Mouse (Mus musculus) spleen, adult 12 weeks (tissue): ENCODE data around the gene Cops4.

ENCODE experiments used
- DNase-seq: peaks from one replicate; pipeline ENCODE4 v3.0.0; 2022; ENCODE audit warnings: low spot score

Gene Cops4

DNA sequence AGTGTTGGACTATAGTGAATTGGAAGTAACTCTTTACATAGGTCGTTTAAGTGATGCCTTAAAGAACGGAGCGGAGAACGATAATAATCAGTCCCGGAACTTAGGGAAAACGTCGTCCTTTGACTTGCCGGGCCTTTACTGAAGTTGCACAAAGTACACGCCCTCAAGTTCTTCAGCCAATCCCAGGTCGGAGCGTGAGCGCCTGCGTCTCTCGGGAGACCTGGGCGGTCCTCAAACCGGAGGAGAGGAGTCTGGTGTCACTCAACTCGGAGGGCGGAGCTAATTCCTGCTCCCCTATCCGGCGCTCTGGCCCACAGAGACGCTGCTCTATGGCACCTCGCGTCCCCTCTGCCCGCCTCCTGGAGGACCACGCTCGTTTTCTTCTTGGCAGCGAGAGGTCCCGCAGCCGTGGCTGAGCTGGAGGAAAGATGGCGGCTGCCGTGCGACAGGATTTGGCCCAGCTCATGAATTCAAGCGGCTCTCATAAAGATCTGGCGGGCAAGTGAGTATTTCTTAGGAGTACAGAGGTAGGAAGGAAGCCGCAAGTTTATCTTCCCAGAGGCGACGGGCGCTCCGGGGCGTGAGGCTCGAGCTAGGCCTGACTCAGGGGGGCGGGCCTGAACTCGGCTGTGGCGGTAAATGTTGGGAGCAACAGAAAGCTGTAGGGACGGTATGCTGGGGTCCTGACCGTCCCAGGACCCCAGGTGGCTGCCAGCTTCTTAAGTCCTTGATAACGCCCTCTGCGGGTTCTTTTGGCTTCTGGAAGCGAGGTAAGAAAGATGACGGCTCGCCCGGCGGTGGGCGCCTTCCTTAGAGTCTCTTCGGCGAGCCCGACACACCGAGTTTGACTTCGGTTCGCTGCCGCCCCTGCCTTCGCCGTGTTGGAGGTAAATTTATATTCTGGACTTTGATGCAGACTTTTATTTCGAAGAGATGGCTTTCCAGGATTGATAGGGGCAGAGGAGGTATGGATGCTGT is at the start of gene Cops4:
Gene Cops4 (plus strand): TSS at position 261 of the 978 bp plus-strand sequence.
- DNase-seq: peak; percentile 96

- DNase-seq: no peak
These were observed 41.8 kb upstream of the Cops4 start for GRCm38 (mm10) chr5:100476328-100476727.

GRCm38 (mm10) chr5:100477604-100478003 is 40.5 kb upstream of the Cops4 start:
- DNase-seq: no peak

DNA sequence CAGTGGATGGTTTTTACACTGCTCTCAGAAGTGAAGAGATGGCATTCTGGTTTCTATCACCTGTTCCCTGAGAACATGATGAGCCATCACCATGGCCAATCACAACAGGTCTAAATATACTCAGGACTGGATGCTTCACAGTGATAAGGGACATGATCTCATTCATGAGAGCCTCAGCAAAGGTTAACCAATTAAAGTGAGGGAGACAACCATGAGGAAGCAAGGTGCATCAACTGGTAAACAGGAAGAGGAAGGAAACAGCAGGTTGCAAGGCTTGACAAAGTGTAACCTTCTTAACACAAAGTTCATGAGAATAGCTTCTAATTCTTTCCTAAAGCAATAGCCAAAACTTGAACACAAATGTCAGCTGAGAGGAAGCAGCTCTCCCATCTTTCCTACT is 34.5 kb upstream of the Cops4 start:
- no peak for DNase-seq

DNA sequence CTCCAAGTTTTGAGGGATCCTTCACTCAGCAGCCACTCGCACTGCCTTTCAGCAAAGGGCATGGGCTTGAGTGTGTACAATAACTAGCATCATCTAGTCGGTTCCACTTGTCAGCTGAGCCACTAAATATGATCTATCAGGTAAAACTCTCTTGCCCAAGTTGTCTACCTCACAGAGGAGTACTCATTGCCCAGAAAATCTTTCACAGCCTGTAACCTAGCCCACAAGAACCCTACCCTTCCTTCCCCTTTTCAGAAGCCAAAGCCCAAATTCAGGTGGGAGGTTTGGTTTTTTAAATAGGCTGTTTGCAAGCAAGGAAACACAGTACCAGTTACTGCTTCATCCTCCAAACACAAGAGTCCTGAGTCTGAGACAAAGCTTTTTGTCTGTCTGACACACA is 31.0 kb upstream of the Cops4 start:
- no peak for DNase-seq

DNA sequence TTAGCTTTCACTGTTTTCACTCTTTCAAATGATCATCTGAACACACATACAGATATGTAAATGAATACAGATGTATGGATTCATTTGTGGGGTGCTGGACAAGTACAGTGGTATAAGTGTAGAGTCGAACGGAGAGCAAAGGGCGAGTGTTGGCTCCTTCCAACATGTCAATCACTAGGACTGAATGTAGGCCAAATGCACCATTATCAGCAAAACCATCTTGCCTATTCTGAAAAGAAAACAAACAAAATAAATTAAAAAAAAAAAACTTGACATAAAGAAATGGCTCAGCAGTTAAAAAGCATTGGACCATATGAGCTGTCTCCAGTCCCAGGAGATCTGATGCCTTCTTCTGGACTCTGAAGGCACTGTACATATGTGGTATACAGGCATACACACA is 29.9 kb upstream of the Cops4 start:
- no peak for DNase-seq

DNA sequence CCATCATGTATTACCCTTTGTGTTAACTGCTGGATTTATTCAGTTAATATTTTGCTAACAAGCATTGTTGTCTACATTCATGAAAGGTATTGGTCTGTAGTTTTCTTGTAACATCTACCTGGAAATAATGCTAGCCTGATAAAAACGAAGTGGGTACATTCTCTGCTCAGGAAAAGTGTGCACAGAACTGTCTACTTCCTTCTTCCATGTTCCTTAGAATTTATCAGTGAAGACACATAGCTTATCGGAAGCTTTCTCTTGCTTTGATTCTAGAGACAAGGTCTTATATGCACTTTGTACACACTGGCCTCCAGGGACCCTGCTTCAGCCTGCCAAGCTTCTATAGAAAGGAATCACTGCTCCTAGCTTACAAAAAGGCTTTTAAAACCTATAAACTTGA is 28.8 kb upstream of the Cops4 start:
- DNase-seq: no peak

DNA sequence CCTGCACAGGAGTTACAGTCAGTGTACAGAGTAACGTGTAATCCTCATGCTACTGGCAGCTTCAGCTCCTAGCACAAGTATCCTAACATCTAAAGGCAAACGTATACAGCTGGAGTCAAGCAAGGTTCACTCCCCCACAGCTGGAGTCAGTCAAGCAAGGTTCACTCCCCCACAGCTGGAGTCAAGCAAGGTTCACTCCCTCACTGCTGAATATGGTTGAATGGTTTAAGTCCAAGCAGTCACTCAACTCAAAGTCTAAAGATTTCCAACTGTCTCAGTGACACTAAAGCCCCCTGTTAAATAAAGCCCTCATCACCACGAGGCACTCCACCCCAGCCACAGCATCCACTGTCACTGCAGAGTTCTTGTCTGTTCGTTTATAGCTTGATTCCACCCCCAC is 26.4 kb upstream of the Cops4 start:
- no peak for DNase-seq

DNA sequence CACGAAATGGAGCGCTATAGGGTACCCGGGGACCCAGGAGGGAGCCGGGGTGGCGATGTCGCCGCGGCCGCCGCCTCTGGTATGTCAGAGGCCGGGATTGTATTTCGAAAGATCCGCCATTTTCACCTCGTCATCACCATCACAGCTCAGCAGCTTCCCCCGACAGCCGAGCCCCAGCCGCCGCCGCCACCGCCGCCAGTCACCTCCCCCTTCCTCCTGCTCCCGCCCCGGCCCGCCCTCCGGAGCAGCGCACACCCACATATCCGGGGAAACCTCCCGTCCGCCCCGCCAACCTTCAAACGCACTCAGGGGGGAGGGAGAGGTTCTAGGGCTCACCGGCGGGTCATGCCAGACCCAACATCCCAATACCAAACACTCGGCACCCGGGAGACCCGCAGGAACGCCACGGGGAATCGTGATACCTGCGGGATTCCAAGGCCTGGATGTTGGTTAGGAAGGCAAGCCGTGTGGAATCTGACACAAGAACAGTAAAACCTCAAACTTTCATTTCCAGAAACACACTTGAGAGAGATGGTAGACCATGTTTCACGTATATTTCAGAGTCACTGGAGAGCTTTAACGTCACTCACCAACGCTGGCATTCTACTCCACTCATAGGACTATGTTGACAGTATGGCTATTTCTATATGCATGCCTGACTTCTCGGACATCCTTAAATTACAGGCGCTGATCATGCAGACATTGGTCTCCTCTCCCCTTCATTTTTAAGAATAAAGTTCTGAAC is 19.5 kb upstream of the Cops4 start:
- peak; percentile 74 for DNase-seq

DNA sequence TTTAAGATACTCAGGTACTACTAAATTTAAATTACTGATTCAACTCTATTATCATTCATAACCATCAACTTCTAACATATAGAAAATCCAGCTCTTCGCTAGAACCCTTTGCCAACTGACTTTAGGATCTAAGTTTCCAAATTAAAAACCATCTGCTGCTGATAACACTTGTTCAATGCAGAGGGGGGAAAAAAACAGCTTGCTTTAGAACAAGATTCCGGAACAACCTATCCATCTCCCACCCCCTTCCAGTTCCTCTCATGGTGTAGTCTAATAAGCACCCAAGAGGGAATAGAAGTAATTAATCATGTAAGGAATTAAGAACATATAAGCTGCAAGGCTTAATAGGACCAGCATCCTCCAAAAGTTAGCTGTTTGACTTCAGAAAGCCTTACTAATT is 18.9 kb upstream of the Cops4 start:
- no peak for DNase-seq

DNA sequence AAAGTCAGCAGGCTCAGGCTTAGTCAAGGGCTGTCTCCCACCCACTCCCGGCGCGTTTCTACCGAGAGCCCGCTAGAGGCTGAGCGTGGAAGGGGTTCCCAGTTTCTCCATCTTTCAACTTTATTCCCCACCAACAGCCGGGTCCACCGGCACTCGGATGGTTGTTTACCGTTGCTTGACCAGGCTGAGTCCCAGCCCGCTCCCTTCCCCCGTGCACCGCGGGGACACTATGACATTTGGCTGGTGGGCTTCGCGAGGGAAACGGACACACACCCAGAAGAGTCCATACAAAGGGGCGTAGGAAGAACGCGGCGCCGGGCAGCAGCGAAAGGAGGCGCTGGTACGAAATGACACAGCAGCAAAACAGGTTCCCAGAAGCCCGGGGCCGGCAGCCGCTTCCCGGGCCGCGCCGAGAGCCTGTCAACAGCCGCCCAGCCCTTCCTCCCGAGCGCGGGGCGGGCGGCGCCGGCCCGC is 18.2 kb upstream of the Cops4 start:
- DNase-seq: peak; percentile 49

DNA sequence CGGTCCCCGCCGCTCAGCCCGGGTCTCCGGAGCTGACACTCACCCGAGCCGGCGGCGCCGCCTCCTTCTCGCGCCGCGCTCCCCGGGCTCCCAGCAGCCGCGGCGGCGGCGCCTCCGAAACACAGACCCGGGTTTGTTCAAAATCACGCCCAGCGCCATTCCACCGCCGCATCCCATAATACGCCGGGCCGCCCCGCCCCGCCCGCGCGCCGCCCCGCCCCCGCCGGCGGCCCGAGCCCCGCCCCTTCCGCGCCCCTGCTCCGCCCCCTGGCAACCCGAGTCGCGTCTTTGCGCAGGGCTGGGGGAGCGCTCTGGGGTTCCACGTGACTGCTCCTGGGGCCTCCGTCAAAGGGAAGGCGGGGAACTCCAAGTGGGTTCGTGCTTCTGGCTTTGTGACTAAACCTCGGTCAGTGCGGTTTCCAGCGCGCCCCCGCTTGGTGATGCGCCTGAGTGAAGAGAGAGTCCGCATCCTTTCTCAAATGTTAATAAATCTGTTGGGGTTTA is 17.6 kb upstream of the Cops4 start, which contains the start of gene Lin54:
Gene Lin54 (minus strand): TSS at position 182 of the 504 bp plus-strand sequence.
- DNase-seq: peak; percentile 76

- DNase-seq: no peak
These were observed 16.8 kb upstream of the Cops4 start for GRCm38 (mm10) chr5:100501267-100501666.

GRCm38 (mm10) chr5:100509247-100509646 is 8.9 kb upstream of the Cops4 start:
- no peak for DNase-seq

- no peak for DNase-seq
These were observed 5.5 kb upstream of the Cops4 start for GRCm38 (mm10) chr5:100512576-100512975.

DNA sequence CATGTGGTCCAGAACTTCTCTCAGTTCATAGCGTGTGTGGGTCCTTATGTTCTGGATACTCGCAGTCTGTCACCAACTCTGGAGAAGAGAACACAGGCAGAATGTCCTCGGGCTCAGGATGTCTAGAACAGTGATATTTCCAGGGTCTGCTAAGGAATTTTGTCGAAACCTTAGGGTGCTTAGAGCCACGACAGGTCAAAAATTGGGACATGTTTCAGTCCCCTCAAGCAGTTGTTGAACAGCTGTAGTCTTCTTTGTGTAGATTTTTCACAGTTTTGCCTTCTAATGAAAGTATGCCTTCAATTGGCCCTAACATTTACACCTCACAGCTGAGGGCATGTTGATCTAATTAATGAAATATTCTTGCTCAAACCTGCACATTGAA is 910 bp downstream of the Cops4 start:
- DNase-seq: no peak

- no peak for DNase-seq
These were observed 2.1 kb downstream of the Cops4 start for GRCm38 (mm10) chr5:100520223-100520622.

GRCm38 (mm10) chr5:100523331-100523730 is 5.2 kb downstream of the Cops4 start:
- no peak for DNase-seq

DNA sequence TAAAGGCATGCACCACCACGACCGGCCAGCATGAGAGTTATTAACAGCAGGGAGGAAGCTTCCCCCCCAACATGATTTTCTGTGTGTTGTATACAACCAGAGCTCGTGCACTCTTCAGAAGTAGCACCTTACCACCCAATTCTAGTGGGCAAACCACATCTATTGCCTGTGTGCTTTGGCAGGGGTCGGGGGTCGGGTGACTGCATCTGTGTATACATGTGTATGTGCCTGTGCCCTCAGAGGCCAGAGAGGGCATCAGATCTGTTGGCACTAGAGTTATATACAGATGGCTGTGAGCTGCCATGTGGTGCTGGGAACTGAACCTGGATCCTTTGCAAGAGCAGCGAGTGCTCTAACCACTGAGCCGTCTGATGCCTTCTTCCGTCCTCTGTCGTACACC is 6.8 kb downstream of the Cops4 start:
- no peak for DNase-seq

DNA sequence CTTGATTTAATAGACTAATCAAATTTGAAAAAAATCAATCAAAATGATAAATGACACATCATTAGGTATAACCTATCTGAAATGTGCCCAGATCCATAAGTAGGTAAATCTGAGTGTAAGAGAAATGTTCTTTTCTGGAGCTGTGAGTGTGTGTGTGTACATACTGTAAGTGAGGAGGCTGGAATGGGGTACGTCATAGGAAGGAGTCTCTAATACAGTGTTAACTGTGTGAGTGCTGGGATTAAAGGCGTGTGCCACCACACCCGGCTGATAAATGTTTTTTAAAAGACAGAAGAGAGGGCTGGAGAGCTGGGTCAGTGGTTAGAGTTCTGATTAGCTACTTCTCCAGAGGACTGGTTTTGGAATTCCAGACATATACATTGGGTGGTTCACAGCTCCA is 7.5 kb downstream of the Cops4 start:
- DNase-seq: no peak

- peak; percentile 6 for DNase-seq
These were observed 8.1 kb downstream of the Cops4 start for GRCm38 (mm10) chr5:100526164-100526563.

DNA sequence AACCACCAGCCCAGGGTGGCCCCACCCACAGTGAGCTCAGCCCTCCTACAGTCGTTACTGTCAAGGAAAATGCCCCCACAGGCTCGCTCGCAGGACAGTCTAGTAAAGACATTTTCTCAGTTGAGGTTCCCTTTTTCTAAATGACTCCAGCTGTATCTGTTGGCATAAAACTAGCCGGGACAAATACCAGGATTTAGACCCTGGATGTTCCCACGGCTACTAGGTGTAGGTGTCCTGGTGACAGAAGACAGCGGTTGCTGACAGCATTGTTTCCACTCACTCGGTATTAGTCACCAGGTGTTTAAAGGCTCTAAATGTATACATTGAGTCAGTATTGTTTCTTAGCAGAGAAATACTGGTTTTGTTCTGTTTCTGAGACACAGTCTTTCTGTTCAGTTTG is 17.7 kb downstream of the Cops4 start:
- DNase-seq: no peak

DNA sequence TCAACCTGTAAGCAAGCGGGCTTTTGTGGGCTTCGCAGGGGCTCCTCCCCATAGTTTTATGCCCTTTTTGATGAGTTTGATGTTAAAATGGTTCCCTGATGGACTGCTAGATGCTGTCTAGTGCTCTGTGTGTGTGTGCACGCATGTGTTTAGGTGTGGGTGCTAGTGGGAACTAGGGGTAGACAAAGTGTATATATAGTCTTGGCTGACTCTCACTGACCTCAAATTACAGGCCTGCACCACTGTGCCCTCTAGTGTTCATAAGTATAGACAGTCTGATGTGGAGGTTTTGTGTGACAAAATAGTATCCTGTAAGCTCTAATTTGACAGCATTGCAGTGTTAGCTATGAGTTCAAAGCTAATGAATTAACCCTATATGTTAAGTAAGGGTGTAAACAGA is 18.5 kb downstream of the Cops4 start:
- DNase-seq: peak; percentile 5
